Mouse (Mus musculus) heart, postnatal 0 days (tissue): Measurements from ENCODE around the gene Oxnad1.
"Not testable (repeated sequence)": the region's sequence is repeated elsewhere in the genome, so short reads cannot be mapped to it uniquely, and the experiment has no call there.

Experiments used
- CTCF ChIP-seq: IDR thresholded peaks from 2 replicates; pipeline ENCODE4 v1.5.1; 2016; ENCODE audit warnings: antibody characterized with exemption, control low read depth, low read depth
- EP300 ChIP-seq: IDR thresholded peaks from 2 replicates; pipeline ENCODE4 v1.6.1; 2016; ENCODE audit warnings: antibody characterized with exemption, low read depth

DNA sequence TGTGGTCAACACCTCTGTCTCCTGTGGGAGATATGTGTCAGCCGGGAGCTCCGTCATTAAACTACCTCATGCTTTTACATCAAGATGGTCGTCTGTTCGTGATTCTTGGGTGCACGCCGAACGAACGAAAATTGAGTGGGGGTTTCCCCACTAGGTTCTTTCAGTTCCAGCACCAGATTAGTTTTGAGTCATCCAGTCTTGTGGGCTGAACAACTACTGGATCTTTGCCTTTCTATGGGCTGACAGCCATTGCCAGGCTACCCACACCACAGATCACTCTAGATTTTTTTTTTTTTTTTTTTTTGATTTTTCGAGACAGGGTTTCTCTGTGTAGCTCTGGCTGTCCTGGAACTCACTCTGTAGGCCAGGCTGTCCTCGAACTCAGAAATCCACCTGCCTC lies 26.9 kb downstream of the Oxnad1 start:
- not testable (repeated sequence) for TF ChIP-seq CTCF, EP300
